13 mouse cellular contexts compared by ENCODE assay signal in genomic region chr5:115568681-115569080, GRCm38 (mm10). TPM values are rescaled to one million over a fixed set of nuclear protein-coding genes. Genes with fewer than 3 reads are reported as not detected.
DNase-seq lines count a peak whose midpoint lies in the region; ATAC-seq lines count a peak whose summit lies in the region.
"Had no signal": no experiment of that assay in that cellular context is flagged by ENCODE, and none has a peak within 500 bp of the region (broad histone marks: within the 10 kb centered on the region; RNA-seq: fewer than 3 reads in every experiment).

No protein-coding gene starts in this region.

- H3K4me3 ChIP-seq in heart, embryonic 15.5 days, result no peak overlapping the region
- no peak overlapping the region for H3K4me3 ChIP-seq in liver, embryonic 13.5 days (replicated peaks)
- H3K4me3 ChIP-seq: embryonic facial prominence, embryonic 13.5 days; myocyte had no signal

- H3K27me3 ChIP-seq in heart, embryonic 15.5 days, result no peaks in the 10 kb centered on the region
- H3K27me3 ChIP-seq in liver, embryonic 13.5 days, result no peaks in the 10 kb centered on the region
- H3K27me3 ChIP-seq: embryonic facial prominence, embryonic 13.5 days had no signal

- no peak for DNase-seq in heart, adult 18-20 months
- DNase-seq in ZHBTc4 (ENCODE audit: low read depth, low spot score), result peak; percentile 86
- peak; percentile 60 for DNase-seq in kidney, adult 18-20 months
- no peak for DNase-seq in liver, embryonic 13.5 days
- no peak for DNase-seq in thymus, postnatal 0 days (ENCODE audit: low spot score)
- DNase-seq in urinary bladder, postnatal 36 days (ENCODE audit: low spot score in 2 of 2), result no peak
- DNase-seq in gastrocnemius, adult 18-20 months (ENCODE audit: low spot score), result no peak
- DNase-seq: right cerebral cortex, postnatal 14 days; thymus, postnatal 4 days had no signal

- H3K4me1 ChIP-seq in heart, embryonic 15.5 days (replicated peaks), result peaks cover 46% of the 10 kb centered on the region
- peaks cover 60% of the 10 kb centered on the region for H3K4me1 ChIP-seq in liver, embryonic 13.5 days (replicated peaks)

- no peak overlapping the region for H3K4me2 ChIP-seq in heart, embryonic 15.5 days
- H3K4me2 ChIP-seq in liver, embryonic 13.5 days, result no peak overlapping the region
- H3K4me2 ChIP-seq: embryonic facial prominence, embryonic 13.5 days had no signal

- 53% methylated on average over 10 of the region's 10 CpGs for WGBS in heart, embryonic 15.5 days
- 69% methylated on average over 10 of the region's 10 CpGs for WGBS in liver, embryonic 13.5 days (ENCODE audit: insufficient replicate concordance)

- H3K36me3 ChIP-seq in heart, embryonic 15.5 days, result peaks cover 17% of the 10 kb centered on the region
- H3K36me3 ChIP-seq in liver, embryonic 13.5 days, result peaks cover 46% of the 10 kb centered on the region

- no peak overlapping the region for H3K9ac ChIP-seq in heart, embryonic 15.5 days
- H3K9ac ChIP-seq in liver, embryonic 13.5 days, result no peak overlapping the region
- H3K9ac ChIP-seq: embryonic facial prominence, embryonic 13.5 days had no signal

- no peak for ATAC-seq in heart, embryonic 15.5 days (replicated peaks; ENCODE audit: insufficient number of reproducible peaks, insufficient read depth, low FRiP score, low read depth)
- no peak for ATAC-seq in liver, embryonic 13.5 days (ENCODE audit: low read depth)

- H3K9me3 ChIP-seq in heart, embryonic 15.5 days (replicated peaks), result no peaks in the 10 kb centered on the region
- H3K9me3 ChIP-seq in liver, embryonic 13.5 days (replicated peaks), result no peaks in the 10 kb centered on the region
- H3K9me3 ChIP-seq: embryonic facial prominence, embryonic 13.5 days; G1E had no signal

- H3K27ac ChIP-seq in heart, embryonic 15.5 days, result 0 out of 2 replicates have a peak overlapping the region, but pooled peaks have one; percentile 21
- H3K27ac ChIP-seq in liver, embryonic 13.5 days, result peak overlapping the region; percentile 65

RNA-seq across cellular contexts. Expression of gene Gcn1l1, which starts 3.6 kb away (rescaled TPM):
- 20.9 and 28.8 TPM in 2 replicates for polyA plus RNA-seq in heart, embryonic 15.5 days (2015; fragmentation: Nextera tagmentation; extraction: Ambion mirVana)
- 10 to 100 TPM; 39.1 to 41.5 TPM for total RNA-seq in heart, adult 18-20 months (2021)
- polyA plus RNA-seq in liver, embryonic 13.5 days (2015; fragmentation: Nextera tagmentation; extraction: Ambion mirVana), result 18.7 and 19.3 TPM in 2 replicates
- polyA plus RNA-seq in thymus, postnatal 0 days (2015; fragmentation: Nextera tagmentation; extraction: Ambion mirVana), result 19.9 and 21.5 TPM in 2 replicates
- 10 to 100 TPM; 27.9 to 31.1 TPM for total RNA-seq in gastrocnemius, adult 18-20 months (2021)

RNA-seq across cellular contexts. Expression of gene Rplp0, which starts 9.4 kb away (rescaled TPM):
- polyA plus RNA-seq in heart, embryonic 15.5 days (2015; fragmentation: Nextera tagmentation; extraction: Ambion mirVana), result 925 and 1,001 TPM in 2 replicates
- 100 to 1,000 TPM; 624 to 648 TPM for total RNA-seq in heart, adult 18-20 months (2021)
- polyA plus RNA-seq in liver, embryonic 13.5 days (2015; fragmentation: Nextera tagmentation; extraction: Ambion mirVana), result 1,664 and 1,673 TPM in 2 replicates
- 1,964 and 2,053 TPM in 2 replicates for polyA plus RNA-seq in thymus, postnatal 0 days (2015; fragmentation: Nextera tagmentation; extraction: Ambion mirVana)
- total RNA-seq in gastrocnemius, adult 18-20 months (2021), result 100 to 1,000 TPM; 617 to 621 TPM

Comparison
In these comparisons a context has a peak if more than half of its experiments do, and no peak if none do; other contexts are left out.
1. DNase-seq: peak in ZHBTc4 (single experiment) and kidney, adult 18-20 months (single experiment); none in heart, adult 18-20 months (0 of 2), liver, embryonic 13.5 days (single experiment), thymus, postnatal 0 days (single experiment), urinary bladder, postnatal 36 days (0 of 2) and gastrocnemius, adult 18-20 months (single experiment).